ENCODE assay signal across 12 mouse cellular contexts in genomic region chr19:25665486-25666339, GRCm38 (mm10). TPM values are rescaled to one million over a fixed set of nuclear protein-coding genes. Genes with fewer than 3 reads are reported as not detected.
DNase-seq lines count a peak whose midpoint lies in the region; ATAC-seq and TF ChIP-seq lines count a peak whose summit lies in the region.
"Had no signal": no experiment of that assay in that cellular context is flagged by ENCODE, and none has a peak within 500 bp of the region (broad histone marks: within the 10 kb centered on the region; RNA-seq: fewer than 3 reads in every experiment).

No protein-coding gene starts in this region.

- H3K9me3 ChIP-seq in heart, embryonic 13.5 days: no peaks in the 10 kb centered on the region
- H3K9me3 ChIP-seq in limb, embryonic 13.5 days: no peaks in the 10 kb centered on the region

- intact Hi-C loops in heart, postnatal 36 days (cut with DNase I): no loop called here

- no peak for DNase-seq in heart, postnatal 36 days
- DNase-seq in thymus, adult 2 months: no peak
- DNase-seq in thymus, postnatal 36 days: no peak
- no peak for DNase-seq in right cerebral cortex, postnatal 25 days
- no peak for DNase-seq in layer of hippocampus, adult 9-11 months
- DNase-seq in layer of hippocampus, postnatal 14 days (ENCODE audit: low spot score in 2 of 2): no peak
- DNase-seq: left cerebral cortex, postnatal 4 days had no signal

- no peaks in the 10 kb centered on the region for H3K36me3 ChIP-seq in heart, embryonic 13.5 days
- H3K36me3 ChIP-seq in thymus, adult 2 months (ENCODE audit: control insufficient read depth, insufficient read depth, low read length): no peaks in the 10 kb centered on the region
- H3K36me3 ChIP-seq in limb, embryonic 13.5 days: no peaks in the 10 kb centered on the region

- peaks cover 12% of the 10 kb centered on the region for H3K4me1 ChIP-seq in heart, embryonic 13.5 days
- no peaks in the 10 kb centered on the region for H3K4me1 ChIP-seq in thymus, adult 2 months (replicated peaks; ENCODE audit: control insufficient read depth, insufficient read depth, low read length)
- H3K4me1 ChIP-seq in limb, embryonic 13.5 days: peaks cover 26% of the 10 kb centered on the region

- H3K4me2 ChIP-seq in heart, embryonic 13.5 days: peak overlapping the region; percentile 54
- peak overlapping the region; percentile 46 for H3K4me2 ChIP-seq in limb, embryonic 13.5 days (replicated peaks)

- no peak for ATAC-seq in heart, embryonic 13.5 days (ENCODE audit: extremely low read depth, insufficient number of reproducible peaks, low FRiP score, low TSS enrichment)
- ATAC-seq in limb, embryonic 13.5 days (ENCODE audit: low FRiP score, low read depth): 0 out of 2 replicates have a peak, but pooled peaks have one; percentile 25

- no peak overlapping the region; the same call in 1 of the 2 replicates for H3K9ac ChIP-seq in heart, embryonic 13.5 days
- 0 out of 2 replicates have a peak overlapping the region, but pooled peaks have one; percentile 25 for H3K9ac ChIP-seq in limb, embryonic 13.5 days

- H3K4me3 ChIP-seq in heart, embryonic 13.5 days: peak overlapping the region; percentile 31
- H3K4me3 ChIP-seq in thymus, adult 2 months (ENCODE audit: control insufficient read depth, insufficient read depth, low read length): no peak overlapping the region
- H3K4me3 ChIP-seq in limb, embryonic 13.5 days: peak overlapping the region; percentile 11; the same call in 1 of the 2 replicates

- peaks cover 82% of the 10 kb centered on the region for H3K27me3 ChIP-seq in heart, embryonic 13.5 days (replicated peaks)
- no peaks in the 10 kb centered on the region; the same call in 1 of the 2 replicates for H3K27me3 ChIP-seq in thymus, adult 2 months (ENCODE audit: control insufficient read depth, insufficient read depth, low read length)
- peaks cover 72% of the 10 kb centered on the region for H3K27me3 ChIP-seq in limb, embryonic 13.5 days

- H3K27ac ChIP-seq in heart, embryonic 13.5 days (replicated peaks): no peak overlapping the region
- no peak overlapping the region for H3K27ac ChIP-seq in thymus, adult 2 months (ENCODE audit: control insufficient read depth, insufficient read depth, low read length)
- H3K27ac ChIP-seq in limb, embryonic 13.5 days: no peak overlapping the region

- TF ChIP-seq POLR2A in thymus, adult 2 months (IDR thresholded peaks at IDR 0.05; ENCODE audit: control insufficient read depth, extremely low read depth, insufficient read depth, low read length, poor library complexity): no peak

- TF ChIP-seq CTCF in thymus, adult 2 months (IDR thresholded peaks at IDR 0.05; ENCODE audit: borderline replicate concordance, control insufficient read depth, extremely low read depth, insufficient read depth, low read length, poor library complexity): peak; percentile 32; the same call in 1 of the 2 replicates

- WGBS in heart, embryonic 13.5 days: 3% methylated on average over 31 of the region's 31 CpGs
- WGBS in thymus, adult 2 months: 16% methylated on average over 31 of the region's 31 CpGs
- 3% methylated on average over 31 of the region's 31 CpGs for WGBS in limb, embryonic 13.5 days

RNA-seq across cellular contexts. Expression of gene Dmrt2, which starts 6.5 kb away (rescaled TPM):
- 0.29 and 0.76 TPM in 2 replicates for polyA plus RNA-seq in heart, embryonic 13.5 days (2015; fragmentation: Nextera tagmentation; extraction: Ambion mirVana)
- total RNA-seq in heart, postnatal 36 days (2021): not detected
- 14.2 and 15.0 TPM in 2 replicates for polyA plus RNA-seq in thymus, adult 2 months (2012; rRNA removed)
- 21.9 and 22.6 TPM in 2 replicates for polyA plus RNA-seq in limb, embryonic 13.5 days (2015; fragmentation: Nextera tagmentation; extraction: Ambion mirVana)
- under 1 TPM; 0.48 to 0.62 TPM for total RNA-seq in layer of hippocampus, postnatal 14 days (2021)
- total RNA-seq: MEL; neutrophil, adult 5-6 weeks had no signal

RNA-seq across cellular contexts. Expression of gene Dmrt3, which starts 55.6 kb away (rescaled TPM):
- polyA plus RNA-seq in heart, embryonic 13.5 days (2015; fragmentation: Nextera tagmentation; extraction: Ambion mirVana): 0.08 and 0.11 TPM in 2 replicates
- total RNA-seq in heart, postnatal 36 days (2021): not detected
- polyA plus RNA-seq in thymus, adult 2 months (2012; rRNA removed): 2.8 and 3.6 TPM in 2 replicates
- polyA plus RNA-seq in limb, embryonic 13.5 days (2015; fragmentation: Nextera tagmentation; extraction: Ambion mirVana): 0.22 and 0.34 TPM in 2 replicates
- 1 to 10 TPM in 1 of 2 experiments, under 1 TPM in 1; 0.83 to 1.7 TPM for total RNA-seq in layer of hippocampus, postnatal 14 days (2021)
- total RNA-seq: MEL had no signal
- polyA plus RNA-seq: frontal cortex, adult 2 months had no signal
